Mouse (Mus musculus) lung, embryonic 16.5 days (tissue): ENCODE measurements around the gene Rfc2. TPM values are rescaled to one million over a fixed set of nuclear protein-coding genes. Genes with fewer than 3 reads are reported as not detected.

Experiments
- ATAC-seq: fragments of 200-750 bp; cut with Nextera tagmentation; 2 replicates; pipeline ENCODE4 v1.8.0; 2017; ENCODE audit warnings: low read depth, mild to moderate bottlenecking, moderate library complexity
- H3K27ac ChIP-seq: fragments of 300-500 bp; sonication (generic); 2 replicates; pipeline ENCODE4 v1.5.1; 2014; ENCODE audit warnings: mild to moderate bottlenecking, control low read depth, low read length
- H3K27me3 ChIP-seq: fragments of 300-500 bp; sonication (generic); 2 replicates; pipeline ENCODE4 v1.6.1; 2014; ENCODE audit warnings: low read depth, low read length, mixed read lengths; ENCODE audit not compliant: control insufficient read depth, insufficient read depth
- H3K36me3 ChIP-seq: fragments of 300-500 bp; sonication (generic); 2 replicates; pipeline ENCODE4 v1.6.1; 2014; ENCODE audit warnings: low read length; ENCODE audit not compliant: control insufficient read depth, insufficient read depth
- H3K4me1 ChIP-seq: fragments of 300-500 bp; sonication (generic); replicated peaks from 2 replicates; pipeline ENCODE4 v1.6.1; 2014; ENCODE audit warnings: low read length, mixed read lengths; ENCODE audit not compliant: control insufficient read depth, insufficient read depth
- H3K4me2 ChIP-seq: fragments of 300-500 bp; sonication (generic); 2 replicates; pipeline ENCODE4 v1.6.1; 2014; ENCODE audit warnings: low read depth, low read length, control low read depth
- H3K4me3 ChIP-seq: fragments of 300-500 bp; sonication (generic); 2 replicates; pipeline ENCODE4 v1.5.1; 2014; ENCODE audit warnings: mild to moderate bottlenecking, low read length, control low read depth
- H3K9ac ChIP-seq: fragments of 300-500 bp; sonication (generic); 2 replicates; pipeline ENCODE4 v1.6.1; 2014; ENCODE audit warnings: low read length, control low read depth
- H3K9me3 ChIP-seq: fragments of 300-500 bp; sonication (generic); 2 replicates; pipeline ENCODE4 v1.6.1; 2016; ENCODE audit warnings: low read length; ENCODE audit not compliant: control insufficient read depth
- whole genome bisulfite sequencing: fragments of 180-500 bp; shearing (Covaris S2); extraction: QIAGEN DNeasy Blood & Tissue Kit; methylation state at CpG from one replicate; pipeline ENCODE4 v1.1.7; 2014; 5-methylcytosine and 5-hydroxymethylcytosine counted together
- polyA plus RNA-seq: library from polyadenylated mRNA; unstranded; fragments of >200 nt; fragmentation: Nextera tagmentation; extraction: Ambion mirVana; gene quantifications from 2 replicates; pipeline ENCODE4 v1.2.1, GENCODE M21; 2015

Rfc2 gene
- polyA plus RNA-seq, 1 experiment from 2014 or later = 270 TPM

- H3K4me3 ChIP-seq = no peak overlapping the region
- no peak overlapping the region for H3K9ac ChIP-seq
- ATAC-seq = no peak
- 54% methylated on average over 2 of the region's 2 CpGs for WGBS
- no peaks in the 10 kb centered on the region for H3K9me3 ChIP-seq
- peaks cover 16% of the 10 kb centered on the region for H3K36me3 ChIP-seq
- no peaks in the 10 kb centered on the region for H3K27me3 ChIP-seq
- H3K27ac ChIP-seq = no peak overlapping the region
- no peak overlapping the region for H3K4me2 ChIP-seq
- peaks cover 5% of the 10 kb centered on the region for H3K4me1 ChIP-seq
Observed at GRCm38 (mm10) chr5:134632841-134633240, 51.7 kb downstream of the Rfc2 start.

GRCm38 (mm10) chr5:134637820-134638367 lies 56.7 kb downstream of the Rfc2 start:
- Histone ChIP-seq H3K27me3 (no peaks in the 10 kb centered on the region), H3K36me3 (peaks cover 7% of the 10 kb centered on the region), H3K9ac (peak overlapping the region; percentile 91), H3K9me3 (no peaks in the 10 kb centered on the region), H3K27ac (peak overlapping the region; percentile 94), H3K4me2 (peak overlapping the region; percentile 89), H3K4me3 (peak overlapping the region; percentile 65), H3K4me1 (peaks cover 11% of the 10 kb centered on the region)
- no peak for ATAC-seq
- 13% methylated on average over 5 of the region's 5 CpGs for WGBS

DNA sequence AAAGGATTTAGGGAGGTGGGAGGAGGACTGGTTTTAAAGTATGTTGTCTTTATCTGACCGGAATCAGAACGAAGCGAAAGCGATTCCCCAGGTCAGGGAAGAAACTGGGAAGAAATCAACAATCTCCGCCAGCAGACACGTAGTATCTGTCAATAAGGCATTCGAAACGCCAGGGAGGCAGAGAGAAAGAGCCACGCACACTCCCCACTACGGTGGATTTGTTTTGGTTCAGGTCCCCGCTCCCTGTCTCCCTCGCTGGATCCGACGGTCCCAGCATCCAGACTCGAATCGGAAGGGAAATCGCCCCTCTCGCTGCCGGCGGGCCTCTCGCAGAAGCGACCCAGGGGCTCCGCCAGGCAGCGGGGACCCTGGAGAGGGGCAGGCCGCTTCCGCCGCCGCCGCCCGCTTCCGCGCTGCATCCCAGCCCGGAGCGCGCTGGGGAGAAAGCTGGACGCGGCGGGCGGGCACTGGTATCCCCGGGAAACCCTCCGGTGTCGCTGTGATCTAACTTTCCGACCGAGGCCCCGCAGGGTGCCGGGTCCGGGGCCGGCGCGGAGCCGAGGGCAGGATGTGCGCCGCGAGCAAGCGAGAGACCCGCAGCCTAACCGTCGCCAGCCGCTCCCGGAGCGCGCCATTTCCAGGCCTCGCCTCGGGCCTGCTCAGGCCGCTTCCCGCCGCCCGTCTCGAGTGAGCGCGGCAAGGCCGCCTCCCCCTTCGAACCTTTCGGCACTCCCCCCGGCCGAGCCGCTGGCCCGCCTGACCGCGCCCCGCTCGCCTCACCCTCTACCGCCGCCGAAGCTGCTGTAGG lies 57.5 kb downstream of the Rfc2 start:
- Histone ChIP-seq H3K27me3 (no peaks in the 10 kb centered on the region), H3K4me3 (peak overlapping the region; percentile 65), H3K36me3 (peaks cover 7% of the 10 kb centered on the region), H3K9ac (peak overlapping the region; percentile 91), H3K4me2 (peak overlapping the region; percentile 89), H3K9me3 (no peaks in the 10 kb centered on the region), H3K27ac (peak overlapping the region; percentile 94), H3K4me1 (peaks cover 13% of the 10 kb centered on the region)
- ATAC-seq = peak; percentile 70
- under 1% methylated on average over 76 of the region's 85 CpGs for WGBS

GRCm38 (mm10) chr5:134639269-134639682 lies 58.1 kb downstream of the Rfc2 start, which contains the start of gene Eif4h:
TSS of gene Eif4h (minus strand) at chr5:134639490.
- no peaks in the 10 kb centered on the region for H3K9me3 ChIP-seq
- no peaks in the 10 kb centered on the region for H3K27me3 ChIP-seq
- peak within 1 kb of the TSS; percentile 89 for H3K4me2 ChIP-seq
- ATAC-seq = peak; percentile 94
- peaks cover 7% of the 10 kb centered on the region for H3K36me3 ChIP-seq
- peaks cover 17% of the 10 kb centered on the region for H3K4me1 ChIP-seq
- under 1% methylated on average over 51 of the region's 52 CpGs for WGBS
- peak within 1 kb of the TSS; percentile 65 for H3K4me3 ChIP-seq
- peak within 1 kb of the TSS; percentile 94 for H3K27ac ChIP-seq
- peak within 1 kb of the TSS; percentile 91 for H3K9ac ChIP-seq

- 87% methylated on average over 3 of the region's 3 CpGs for WGBS
- no peak for ATAC-seq
- Histone ChIP-seq H3K27me3 (no peaks in the 10 kb centered on the region), H3K9ac (no peak overlapping the region), H3K4me1 (peaks cover 26% of the 10 kb centered on the region), H3K4me3 (no peak overlapping the region), H3K9me3 (no peaks in the 10 kb centered on the region), H3K36me3 (peaks cover 2% of the 10 kb centered on the region), H3K4me2 (no peak overlapping the region), H3K27ac (no peak overlapping the region)
Observed at GRCm38 (mm10) chr5:134640371-134640770, 59.2 kb downstream of the Rfc2 start.

- no peaks in the 10 kb centered on the region for H3K9me3 ChIP-seq
- WGBS = 68% methylated on average over 1 of the region's 1 CpGs
- H3K4me3 ChIP-seq = no peak overlapping the region
- peaks cover 23% of the 10 kb centered on the region for H3K4me1 ChIP-seq
- H3K36me3 ChIP-seq = no peaks in the 10 kb centered on the region
- H3K4me2 ChIP-seq = no peak overlapping the region
- ATAC-seq = peak; percentile 26; the same call in 1 of the 2 replicates
- H3K27me3 ChIP-seq = no peaks in the 10 kb centered on the region
- H3K27ac ChIP-seq = peak overlapping the region; percentile 86
- 0 out of 2 replicates have a peak overlapping the region, but pooled peaks have one; percentile 29 for H3K9ac ChIP-seq
Observed at GRCm38 (mm10) chr5:134644121-134644520, 63.0 kb downstream of the Rfc2 start.

- Histone ChIP-seq H3K4me2 (no peak overlapping the region), H3K4me3 (no peak overlapping the region), H3K9ac (0 out of 2 replicates have a peak overlapping the region, but pooled peaks have one; percentile 29), H3K27ac (peak overlapping the region; percentile 86), H3K4me1 (peaks cover 20% of the 10 kb centered on the region), H3K9me3 (no peaks in the 10 kb centered on the region), H3K27me3 (no peaks in the 10 kb centered on the region), H3K36me3 (no peaks in the 10 kb centered on the region)
- 2% methylated on average over 8 of the region's 8 CpGs for WGBS
- peak; percentile 96 for ATAC-seq
Observed at GRCm38 (mm10) chr5:134644643-134645118, 63.5 kb downstream of the Rfc2 start.

DNA sequence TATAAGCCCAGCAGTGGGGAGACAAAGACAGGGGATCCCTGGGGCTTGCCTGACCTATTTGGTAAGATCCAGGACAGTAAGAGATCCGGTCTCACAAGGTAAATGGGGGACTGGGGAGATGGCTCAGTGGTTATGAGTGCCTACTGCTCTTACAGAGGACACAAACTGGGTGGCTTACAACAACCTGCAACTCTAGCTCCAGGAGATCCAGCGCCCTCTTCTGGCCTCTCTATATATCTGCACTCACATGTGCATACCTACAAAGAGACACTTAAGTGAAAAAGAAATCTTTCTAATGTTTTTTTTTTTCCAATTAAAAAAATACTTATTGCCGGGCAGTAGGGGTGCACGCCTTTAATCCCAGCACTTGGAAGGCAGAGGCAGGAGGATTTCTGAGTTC lies 65.3 kb downstream of the Rfc2 start:
- no peak overlapping the region for H3K4me2 ChIP-seq
- H3K9me3 ChIP-seq = 0 out of 2 replicates have a peak, but pooled peaks cover 3% of the 10 kb centered on the region
- no peaks in the 10 kb centered on the region for H3K36me3 ChIP-seq
- H3K4me1 ChIP-seq = peaks cover 19% of the 10 kb centered on the region
- no peak overlapping the region for H3K4me3 ChIP-seq
- no peak overlapping the region for H3K9ac ChIP-seq
- no peak overlapping the region for H3K27ac ChIP-seq
- WGBS = 74% methylated on average over 4 of the region's 4 CpGs
- H3K27me3 ChIP-seq = no peaks in the 10 kb centered on the region
- ATAC-seq = no peak

DNA sequence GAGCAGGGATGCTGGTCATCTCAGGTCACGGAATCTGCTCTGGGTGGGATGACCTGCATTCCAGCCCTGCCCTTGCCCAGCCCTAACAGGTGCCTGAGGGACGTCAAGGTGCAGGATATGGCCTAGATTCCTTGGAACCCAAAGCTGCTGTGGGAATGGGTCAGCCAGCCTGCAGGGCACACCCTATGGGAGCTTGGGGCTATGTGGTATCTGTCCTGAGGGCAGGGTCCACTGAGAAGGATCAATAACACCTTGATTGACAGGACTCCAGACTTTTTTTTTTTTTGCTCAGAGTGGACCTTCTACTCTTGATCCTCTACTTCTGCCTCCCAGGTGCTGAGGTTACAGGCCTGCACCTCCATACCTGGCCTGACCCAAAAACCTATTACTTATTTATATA lies 66.2 kb downstream of the Rfc2 start:
- WGBS = 75% methylated on average over 2 of the region's 2 CpGs

More for the DNA sequence above, 66.2 kb downstream of the Rfc2 start:
- no peaks in the 10 kb centered on the region for H3K36me3 ChIP-seq
- no peak for ATAC-seq
- H3K9ac ChIP-seq = no peak overlapping the region
- H3K27ac ChIP-seq = no peak overlapping the region
- no peak overlapping the region for H3K4me2 ChIP-seq
- no peaks in the 10 kb centered on the region for H3K27me3 ChIP-seq
- H3K4me1 ChIP-seq = peaks cover 28% of the 10 kb centered on the region
- H3K9me3 ChIP-seq = 0 out of 2 replicates have a peak, but pooled peaks cover 3% of the 10 kb centered on the region
- H3K4me3 ChIP-seq = no peak overlapping the region
